Mouse (Mus musculus) gastrocnemius, adult 18-20 months (tissue): ENCODE data around the gene Elmo1. TPM values are rescaled to one million over a fixed set of nuclear protein-coding genes. Genes with fewer than 3 reads are reported as not detected.
A peak's percentile ranks its signal among the peaks of the same experiment; 100 is the strongest.

Experiments
- DNase-seq: peaks from one replicate; pipeline ENCODE4 v3.0.0; 2021; ENCODE audit warnings: low spot score
- total RNA-seq, 2 experiments: library from RNA; stranded (reverse); gene quantifications; 2 replicates each; pipeline ENCODE4 v1.2.3; 2021

Gene Elmo1
- total RNA-seq, 2 experiments from 2014 or later = 2.0 to 2.7 TPM

DNA sequence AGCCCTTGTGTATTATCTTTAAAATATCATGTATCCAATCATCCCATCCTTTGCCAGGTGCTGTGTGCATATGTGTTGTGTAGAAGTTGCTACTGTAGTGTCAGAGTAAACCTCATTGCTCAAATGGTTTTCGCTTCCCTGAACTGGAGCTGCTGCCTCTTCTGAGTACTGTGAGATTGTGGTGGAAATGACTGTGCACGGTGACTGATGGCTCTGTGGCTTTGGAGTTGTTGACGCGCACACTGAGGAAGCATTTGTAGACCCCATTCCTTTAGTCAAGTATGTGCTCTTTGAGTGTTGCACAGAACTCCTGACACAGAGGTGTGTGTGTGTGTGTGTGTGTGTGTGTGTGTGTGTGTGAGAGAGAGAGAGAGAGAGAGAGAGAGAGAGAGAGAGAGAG, 166.2 kb downstream of the Elmo1 start:
- DNase-seq = no peak

DNA sequence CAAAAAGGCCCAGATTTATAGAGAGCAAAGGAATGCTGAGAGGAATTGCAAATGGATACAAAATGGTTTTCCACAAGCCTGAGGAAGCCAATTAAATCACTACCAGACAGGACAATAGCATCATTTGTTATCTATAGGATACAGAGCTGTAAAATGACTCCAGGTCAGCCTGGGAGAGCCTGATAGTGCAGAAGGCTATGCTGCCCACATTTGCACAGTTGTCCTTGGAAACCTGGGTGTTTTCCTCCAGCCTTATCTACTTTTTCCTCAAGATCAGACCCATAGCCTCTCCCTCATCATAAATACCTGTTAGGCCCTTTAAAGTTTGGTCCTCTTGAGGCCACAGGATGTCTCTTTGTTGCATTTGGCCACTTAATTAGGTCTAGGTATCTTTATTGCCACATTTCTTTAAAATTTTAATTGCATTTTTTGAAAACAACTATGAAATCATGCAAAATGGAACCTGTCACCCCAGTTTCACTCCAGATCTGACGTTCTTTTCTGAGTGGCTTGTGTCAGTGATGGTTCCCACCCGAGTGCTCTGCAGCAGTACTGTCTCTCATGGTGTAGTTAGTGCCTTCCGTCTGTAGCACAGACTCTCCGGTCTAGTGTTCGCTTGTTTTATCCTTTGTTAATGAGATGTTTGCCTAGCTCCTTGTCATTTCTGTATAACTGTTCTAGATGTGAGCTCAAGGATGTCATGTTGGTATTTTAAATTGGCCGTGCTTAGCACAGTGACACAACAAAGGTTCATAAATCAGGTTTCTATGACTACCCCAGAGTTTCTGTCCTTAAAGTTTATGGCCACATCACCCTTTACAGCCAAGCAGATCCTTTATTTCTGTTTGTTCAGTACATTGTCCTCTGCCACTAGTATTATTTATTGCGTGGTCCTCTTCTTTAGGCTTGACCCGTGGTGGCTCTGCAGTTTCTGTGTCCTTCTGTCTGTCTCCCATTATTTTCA, 167.4 kb downstream of the Elmo1 start:
- DNase-seq = no peak

DNA sequence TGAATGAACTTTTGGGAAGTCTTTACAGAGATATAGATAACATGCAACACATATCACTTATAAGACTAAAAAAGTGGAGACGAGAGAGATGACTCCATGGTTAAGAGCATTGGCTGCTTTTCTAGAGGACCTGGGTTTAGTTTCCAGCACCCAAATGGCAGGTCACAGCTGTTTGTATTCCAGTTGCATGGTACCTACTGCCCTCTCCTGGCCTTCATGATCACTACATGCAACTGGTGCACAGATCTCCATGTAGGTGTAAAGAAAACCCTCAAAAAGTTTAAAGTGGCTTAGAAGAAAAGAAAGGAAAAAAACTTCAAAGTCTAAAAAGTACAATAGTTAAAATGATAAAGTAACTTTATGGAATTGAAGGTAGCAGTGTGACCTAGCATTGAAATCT, 172.8 kb downstream of the Elmo1 start:
- no peak for DNase-seq

DNA sequence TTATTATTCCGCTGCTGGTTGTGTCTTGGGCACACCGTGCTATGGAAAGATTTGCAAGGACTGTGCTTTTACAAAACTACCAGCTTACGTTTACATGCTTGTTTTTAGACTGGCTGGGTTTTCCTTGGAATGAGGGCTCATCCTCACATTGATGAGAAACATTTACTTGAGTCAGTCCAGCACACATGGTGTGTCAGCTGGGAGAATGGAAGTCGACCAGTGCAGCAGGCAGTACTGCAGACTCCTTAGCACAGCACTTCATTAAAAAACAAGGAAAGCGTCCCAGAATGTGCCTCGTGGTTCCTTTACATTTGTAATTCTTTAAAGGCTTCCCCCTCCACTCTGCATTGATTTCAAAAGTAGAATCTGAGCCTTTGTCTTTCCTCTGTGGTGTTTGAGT, 179.8 kb downstream of the Elmo1 start:
- no peak for DNase-seq

DNA sequence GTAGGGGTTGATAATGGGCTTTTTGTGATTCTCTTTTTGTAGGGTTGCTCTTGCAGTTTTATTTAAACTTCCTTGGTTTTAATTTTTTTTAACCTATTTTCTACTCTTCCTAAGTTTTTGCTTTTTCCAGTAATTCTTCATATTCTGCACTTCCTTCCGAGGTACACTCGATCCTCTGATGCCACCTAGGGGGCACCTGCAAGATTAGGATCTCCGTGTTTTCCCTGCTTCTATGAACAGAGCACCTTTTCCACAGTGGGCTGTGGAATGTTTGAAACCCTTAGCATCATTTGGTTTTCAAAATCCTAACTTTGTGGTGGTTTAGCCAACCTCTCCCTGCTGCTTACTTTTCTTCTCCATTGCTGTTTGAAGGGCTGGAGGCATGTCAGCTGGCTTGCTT, 181.4 kb downstream of the Elmo1 start:
- DNase-seq = no peak

DNA sequence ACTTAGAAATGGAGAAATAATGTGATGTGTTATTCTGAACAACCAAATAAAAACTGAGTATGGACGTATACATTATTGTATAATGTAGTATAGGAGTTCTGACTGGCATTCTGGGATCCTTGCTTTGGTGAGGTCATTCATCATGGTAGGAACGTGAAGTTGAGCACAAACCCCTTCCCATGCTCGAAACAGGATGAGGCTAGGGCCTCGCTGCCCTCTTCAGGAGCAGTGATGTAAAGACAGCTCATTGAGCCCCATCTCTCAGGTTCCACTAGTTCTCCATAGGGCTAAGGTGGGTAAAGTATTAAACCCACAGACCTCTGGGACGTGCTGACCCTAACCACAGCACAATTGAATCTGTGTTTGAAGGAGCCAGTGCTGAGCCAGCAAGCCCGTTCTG, 182.2 kb downstream of the Elmo1 start:
- no peak for DNase-seq

DNA sequence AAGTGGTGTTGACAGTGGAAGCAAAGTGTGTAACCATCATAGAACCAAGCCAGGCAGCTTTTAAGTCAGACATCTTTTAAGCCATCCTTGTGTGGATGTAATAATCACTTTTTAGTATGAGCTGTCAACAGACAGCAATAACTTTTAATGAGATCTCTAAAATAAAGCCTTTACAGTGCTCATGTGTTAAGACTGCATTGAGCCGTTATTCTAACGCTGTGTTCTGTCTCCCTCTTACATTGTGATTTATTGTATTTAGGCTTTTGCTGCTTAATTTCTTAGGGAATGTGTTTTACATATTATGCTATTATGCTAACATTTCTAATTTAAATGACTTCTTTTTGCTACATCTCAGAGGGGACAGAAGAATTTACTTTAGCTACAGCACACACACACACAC, 189.5 kb downstream of the Elmo1 start:
- DNase-seq = no peak

DNA sequence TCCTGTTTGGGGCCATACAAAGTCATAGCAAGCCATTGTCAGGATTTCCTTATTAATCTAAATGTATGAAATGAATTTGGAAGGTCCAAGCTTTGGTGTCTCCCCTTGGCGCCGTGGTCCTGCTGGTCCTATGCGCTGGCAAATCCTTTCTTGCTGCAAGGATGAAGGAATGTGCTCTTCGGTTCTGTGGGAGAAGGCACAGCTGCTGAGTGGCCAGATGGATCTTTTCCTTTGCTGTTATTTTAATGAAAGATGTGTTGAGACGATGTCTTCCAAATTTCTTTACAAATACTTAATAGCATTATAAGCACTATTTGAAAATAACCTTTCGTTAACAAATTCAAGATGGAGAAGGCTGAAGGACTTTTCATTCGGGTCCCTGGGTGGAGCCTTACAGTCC, 193.5 kb downstream of the Elmo1 start:
- no peak for DNase-seq

DNA sequence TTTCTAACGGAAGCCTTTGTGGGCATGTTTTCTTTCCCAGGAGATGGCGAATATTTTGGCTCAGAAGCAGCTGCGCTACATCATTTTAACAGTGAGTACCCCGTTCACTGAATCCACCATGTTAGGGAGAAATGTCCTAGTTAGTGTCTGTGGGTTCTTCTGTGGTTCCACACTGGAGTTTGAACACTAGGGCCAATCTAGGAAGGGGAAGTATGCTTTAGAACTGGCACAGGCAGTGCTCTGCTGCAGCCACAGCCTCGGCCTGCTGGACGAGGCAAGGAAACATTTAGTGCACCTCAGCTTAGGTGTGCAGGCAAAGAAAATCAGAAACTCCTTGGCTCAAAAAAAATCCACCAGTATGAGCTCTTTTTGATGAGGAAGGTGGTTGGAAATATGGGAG, 196.3 kb downstream of the Elmo1 start:
- no peak for DNase-seq

DNA sequence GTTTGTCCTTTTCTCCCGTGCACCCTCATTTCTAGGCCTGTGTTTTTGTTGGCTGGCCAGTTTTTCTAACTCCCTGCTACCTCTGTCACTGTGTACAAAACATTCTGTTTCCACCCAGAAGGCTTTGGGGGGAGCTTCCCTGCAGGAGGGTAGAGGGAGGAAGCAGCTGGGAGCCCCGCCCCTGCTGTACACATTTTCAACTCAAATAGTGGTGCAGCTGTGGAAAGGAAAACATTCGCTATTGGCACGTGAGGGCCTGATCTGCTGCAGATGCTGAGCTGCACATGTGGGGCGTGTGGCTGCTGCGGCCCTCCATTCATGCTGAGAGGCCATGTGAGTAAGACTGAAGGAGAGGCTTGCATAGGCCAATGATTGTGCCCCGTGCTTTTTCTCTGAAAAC, 198.0 kb downstream of the Elmo1 start:
- DNase-seq = peak; percentile 46

DNA sequence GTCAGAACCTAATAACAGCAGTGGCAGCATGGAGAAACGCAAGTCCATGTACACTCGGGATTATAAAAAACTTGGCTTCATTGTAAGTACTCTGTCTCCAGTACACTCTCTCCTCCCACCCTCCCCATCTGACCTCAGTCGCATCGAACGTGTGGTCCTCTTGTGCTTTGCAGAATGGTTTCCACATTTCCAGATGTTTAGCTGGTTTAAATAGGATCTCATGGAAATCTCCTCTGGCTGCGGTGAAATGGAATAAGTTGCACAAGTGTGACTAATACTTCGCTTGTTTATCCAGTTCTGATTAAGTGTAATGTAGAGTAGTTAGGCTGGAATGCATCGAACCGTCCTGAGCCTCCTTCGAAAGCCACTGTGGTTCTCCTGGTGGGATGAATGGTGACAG, 200.0 kb downstream of the Elmo1 start:
- peak; percentile 61 for DNase-seq

DNA sequence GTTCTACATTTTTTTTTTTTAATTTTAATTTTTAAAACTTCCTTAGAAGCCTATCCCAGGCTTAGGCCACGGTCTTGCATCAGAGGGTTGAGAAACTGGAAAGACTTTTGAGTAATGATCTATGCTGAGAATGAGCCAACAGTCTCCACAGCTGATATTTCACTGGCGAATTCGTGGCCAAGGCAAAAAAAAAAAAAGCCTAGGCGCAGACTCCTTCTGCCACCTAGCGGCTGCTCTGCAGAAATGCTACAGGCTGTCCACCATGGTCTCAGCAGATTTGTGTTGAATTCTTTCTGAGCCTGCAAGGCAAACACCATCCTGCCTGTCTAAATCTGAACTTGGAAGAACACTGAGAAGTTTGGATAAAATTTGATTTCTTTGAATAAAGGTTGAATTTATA, 202.0 kb downstream of the Elmo1 start:
- DNase-seq = peak; percentile 67

DNA sequence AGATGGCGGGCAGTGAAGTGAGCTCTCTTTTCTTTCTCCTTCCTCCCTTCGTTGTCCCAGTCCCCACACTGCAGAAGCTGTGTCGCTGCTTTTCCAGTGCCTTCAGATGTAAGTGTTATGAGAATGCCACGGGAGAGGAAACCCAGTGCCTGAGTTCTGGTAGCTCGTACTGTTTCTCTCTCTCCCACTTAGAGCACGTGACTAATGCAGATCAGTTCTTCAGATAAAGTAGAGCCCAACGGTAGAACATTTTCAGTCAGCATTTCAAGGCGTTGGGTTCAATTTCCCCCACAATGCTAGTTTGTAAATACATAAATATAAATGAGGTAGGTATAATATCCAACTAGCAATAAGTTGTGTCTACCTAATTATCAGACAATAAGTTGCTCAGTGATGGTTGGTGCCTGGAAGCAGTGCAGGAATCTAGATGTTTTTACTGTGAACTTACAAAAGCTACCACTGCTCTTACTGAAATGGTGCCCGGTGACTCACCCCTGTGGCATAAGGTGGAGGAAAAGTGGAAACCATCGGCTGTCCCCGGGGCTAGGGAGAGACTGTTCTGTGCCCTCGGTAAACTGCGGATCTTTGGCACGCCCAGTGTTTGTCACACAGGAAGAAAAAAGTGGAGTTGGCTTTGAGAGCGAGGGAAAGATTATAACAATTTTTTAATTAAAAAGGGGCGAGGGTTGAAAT, 205.0 kb downstream of the Elmo1 start:
- no peak for DNase-seq

DNA sequence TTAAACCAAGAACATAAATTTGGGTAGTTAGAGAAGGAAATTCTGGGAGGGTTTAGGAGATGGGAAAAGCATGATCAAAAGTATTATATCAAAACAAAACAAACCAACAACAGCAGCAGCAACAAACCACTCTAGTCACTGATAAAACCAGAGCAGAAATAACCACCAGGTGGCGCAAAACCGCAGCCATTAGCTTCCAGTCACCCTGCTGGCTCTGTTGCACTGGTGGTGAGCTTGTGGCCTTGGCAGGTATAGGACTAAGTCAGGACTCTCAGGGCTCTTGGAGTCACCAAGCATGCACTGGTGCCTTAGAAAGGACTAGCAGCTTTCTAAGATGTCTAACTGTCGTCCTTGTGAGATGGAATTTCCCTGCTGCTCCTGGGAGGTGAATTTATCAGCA, 207.4 kb downstream of the Elmo1 start:
- peak; percentile 49 for DNase-seq

DNA sequence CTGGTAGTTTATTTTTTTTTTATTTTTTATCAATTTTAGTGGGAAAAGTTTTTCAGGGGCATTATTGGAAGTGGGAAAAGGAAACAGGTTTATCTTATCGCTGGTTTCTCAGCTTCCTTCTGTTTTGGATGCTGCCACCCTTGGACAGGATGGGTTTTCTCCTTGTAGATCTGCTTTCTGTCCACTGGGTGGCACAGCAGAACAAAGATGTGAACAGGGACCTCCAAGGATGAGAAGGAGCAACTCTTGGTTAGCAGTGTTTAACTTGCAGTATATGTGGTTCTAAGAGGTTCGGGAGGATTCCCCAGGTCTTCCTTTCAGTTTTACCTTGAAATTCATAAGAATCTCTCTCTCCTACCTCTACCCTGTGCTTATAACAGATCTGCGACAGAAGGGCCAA, 209.0 kb downstream of the Elmo1 start:
- DNase-seq = peak; percentile 21

DNA sequence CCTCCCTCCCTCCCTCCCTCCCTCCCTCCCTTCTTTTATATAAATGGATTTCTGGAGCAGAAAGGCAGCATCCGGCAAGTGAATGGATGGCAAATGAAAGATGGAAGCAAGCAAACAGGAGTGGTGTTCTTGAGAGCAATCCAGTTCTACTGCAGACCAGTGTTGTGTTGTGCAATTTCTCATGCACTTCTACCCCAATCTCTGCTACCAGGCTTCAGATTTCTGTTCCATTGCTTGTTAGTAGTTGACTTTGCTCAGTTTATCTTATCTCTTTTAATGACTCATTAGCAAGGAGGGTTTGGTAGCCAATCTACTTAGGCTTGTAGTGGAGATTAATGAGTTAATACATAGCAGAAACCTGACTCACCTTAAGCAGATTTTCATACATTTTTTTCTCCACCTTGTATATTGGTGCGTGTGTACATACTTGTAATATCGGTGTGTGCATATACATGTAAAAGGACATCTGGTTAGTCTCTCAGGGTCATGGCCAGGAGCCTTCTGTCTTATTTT, 209.7 kb downstream of the Elmo1 start:
- no peak for DNase-seq

DNA sequence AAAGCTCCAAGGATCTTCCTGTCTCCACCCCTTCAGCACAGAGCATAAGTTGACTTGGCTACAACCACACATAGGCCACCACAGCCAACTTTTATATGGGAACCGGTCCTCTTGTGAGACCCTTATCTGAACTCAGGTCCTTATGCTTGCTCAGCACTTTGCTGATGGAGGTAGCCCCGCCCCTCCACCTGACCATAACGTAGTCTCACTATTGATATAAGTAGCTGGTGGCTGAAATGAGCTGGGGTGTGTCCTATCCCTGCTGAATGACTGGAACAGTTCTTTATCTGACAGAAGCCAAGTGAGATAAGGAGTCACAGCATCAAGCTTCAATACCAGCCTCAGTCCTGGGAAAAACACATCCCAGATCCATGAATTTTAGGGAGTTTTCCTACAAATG, 210.2 kb downstream of the Elmo1 start:
- DNase-seq = no peak

DNA sequence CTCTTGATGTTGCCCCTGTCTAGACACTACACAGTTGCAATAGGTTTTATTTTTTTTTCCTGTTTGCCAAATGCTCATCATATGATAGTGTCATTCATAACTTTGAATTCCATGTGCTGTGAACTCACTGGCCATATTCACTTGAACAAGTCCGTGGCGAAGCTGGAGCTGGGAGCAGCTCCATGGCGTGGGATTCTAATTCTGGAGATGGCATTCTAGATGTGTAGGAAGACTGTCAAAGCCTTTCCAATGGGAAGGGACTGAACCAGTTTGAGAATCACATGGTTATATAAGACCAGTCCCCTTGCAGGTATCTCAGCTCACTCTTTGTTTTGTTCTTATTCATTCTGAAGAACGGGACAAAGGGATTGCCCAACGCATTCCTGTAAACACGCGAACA, 211.4 kb downstream of the Elmo1 start:
- no peak for DNase-seq

DNA sequence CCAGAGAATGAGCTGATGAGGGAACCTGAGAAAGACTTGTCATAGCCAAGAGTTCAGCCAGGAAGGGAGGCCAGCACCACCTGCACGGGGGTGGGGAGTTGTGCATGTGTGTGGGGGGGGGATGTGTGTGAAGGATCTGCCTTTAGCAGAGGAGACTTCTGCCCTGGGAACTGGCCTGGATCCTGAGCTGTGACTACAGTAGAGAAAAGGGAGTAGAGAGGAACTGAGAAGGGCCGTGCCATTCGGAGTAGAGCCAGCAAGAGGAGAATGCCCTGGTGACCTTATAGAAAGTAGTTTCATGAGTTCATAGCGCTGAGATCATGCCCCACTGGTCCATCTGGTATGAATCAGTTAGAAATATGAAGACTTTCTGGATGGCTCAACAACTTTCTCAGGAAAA, 215.2 kb downstream of the Elmo1 start:
- peak; percentile 52 for DNase-seq

DNA sequence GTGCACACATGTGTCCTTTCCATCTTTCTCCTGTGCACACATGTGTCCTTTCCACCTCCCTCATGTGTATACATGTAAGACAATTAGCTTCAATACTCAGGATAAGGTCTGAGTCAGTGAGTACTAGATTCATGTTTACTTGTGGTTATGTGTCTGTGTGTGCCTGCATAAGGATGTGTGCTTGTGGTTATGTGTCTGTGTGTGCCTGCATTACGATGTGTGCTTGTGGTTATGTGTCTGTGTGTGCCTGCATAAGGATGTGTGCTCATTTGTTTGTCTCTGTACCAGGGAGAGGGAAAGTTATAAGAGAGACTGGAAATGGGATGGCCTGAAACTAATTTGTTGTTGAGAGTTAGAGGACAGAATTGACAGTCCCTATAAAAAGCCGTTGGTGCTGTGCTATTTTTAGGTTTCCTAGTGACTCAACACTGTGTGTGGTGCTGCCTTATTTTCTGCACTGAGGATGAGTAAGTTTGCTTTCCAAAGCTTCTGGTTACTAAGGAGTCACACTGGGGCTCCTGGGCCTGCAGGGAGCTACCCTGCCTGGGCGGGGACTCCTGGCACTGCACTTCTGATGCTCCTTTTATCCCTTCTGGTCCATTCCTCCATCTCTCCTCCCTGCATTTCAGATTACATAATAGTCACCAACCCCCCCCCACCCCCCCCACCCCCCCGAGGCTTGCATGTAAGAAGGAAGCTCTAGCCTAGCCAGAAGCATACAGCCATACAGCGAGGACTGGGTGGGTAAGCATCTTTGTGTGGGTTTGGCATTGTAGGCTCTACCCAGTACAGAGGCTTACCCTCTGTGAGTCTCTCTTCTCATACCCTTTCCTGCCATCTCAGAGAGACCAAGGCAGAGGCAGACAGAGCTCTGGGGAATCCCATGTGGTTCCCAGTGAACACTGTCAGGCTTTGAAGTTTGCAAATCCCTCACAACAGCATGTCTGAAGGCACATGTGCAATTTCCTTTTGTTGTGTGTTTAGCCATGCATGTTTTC, 216.1 kb downstream of the Elmo1 start:
- DNase-seq = peak; percentile 47

DNA sequence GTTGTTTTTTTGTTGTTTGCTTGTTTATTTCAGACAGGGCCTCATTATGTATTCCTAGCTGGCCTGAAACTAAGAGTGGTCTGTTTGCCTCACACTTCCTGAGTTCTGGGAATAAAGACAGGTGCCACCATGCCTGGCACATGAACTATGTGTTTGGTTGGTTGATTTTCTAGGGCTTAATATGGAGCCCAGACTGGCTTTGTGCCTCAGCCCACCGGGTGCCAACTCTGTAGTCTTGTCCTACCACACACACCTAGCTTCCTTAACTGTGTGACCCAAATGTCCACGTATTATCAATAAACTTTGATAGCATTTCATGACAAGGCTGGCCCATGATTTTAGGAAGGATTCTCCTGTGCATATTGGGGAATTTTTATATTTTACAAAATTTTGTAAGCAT, 217.0 kb downstream of the Elmo1 start:
- no peak for DNase-seq
